Mouse (Mus musculus) embryonic facial prominence, embryonic 15.5 days (tissue): ENCODE data around the gene Tmed3. TPM values are rescaled to one million over a fixed set of nuclear protein-coding genes. Genes with fewer than 3 reads are reported as not detected.
A peak's percentile ranks its signal among the peaks of the same experiment; 100 is the strongest.

Experiments
- ATAC-seq: fragments of 200-750 bp; cut with Nextera tagmentation; 2 replicates; pipeline ENCODE4 v1.8.0; 2017; ENCODE audit warnings: low read depth, moderate TSS enrichment; ENCODE audit not compliant: insufficient number of reproducible peaks, low FRiP score, low TSS enrichment
- H3K27ac ChIP-seq: fragments of 300-500 bp; sonication (generic); replicated peaks from 2 replicates; pipeline ENCODE4 v1.5.1; 2015; ENCODE audit warnings: mild to moderate bottlenecking, inconsistent platforms
- H3K27me3 ChIP-seq: fragments of 300-500 bp; sonication (generic); 2 replicates; pipeline ENCODE4 v1.6.1; 2015; ENCODE audit warnings: inconsistent platforms
- H3K36me3 ChIP-seq: fragments of 300-500 bp; sonication (generic); 2 replicates; pipeline ENCODE4 v1.6.1; 2015; ENCODE audit warnings: mild to moderate bottlenecking, inconsistent platforms
- H3K4me1 ChIP-seq: fragments of 300-500 bp; sonication (generic); 2 replicates; pipeline ENCODE4 v1.6.1; 2015; ENCODE audit warnings: inconsistent platforms
- H3K4me2 ChIP-seq: fragments of 300-500 bp; sonication (generic); replicated peaks from 2 replicates; pipeline ENCODE4 v1.6.1; 2015; ENCODE audit warnings: mild to moderate bottlenecking, inconsistent platforms
- H3K4me3 ChIP-seq: fragments of 300-500 bp; sonication (generic); replicated peaks from 2 replicates; pipeline ENCODE4 v1.5.1; 2015; ENCODE audit warnings: mild to moderate bottlenecking, inconsistent platforms
- H3K9ac ChIP-seq: fragments of 300-500 bp; sonication (generic); 2 replicates; pipeline ENCODE4 v1.6.1; 2015; ENCODE audit warnings: inconsistent platforms
- H3K9me3 ChIP-seq: fragments of 300-500 bp; sonication (generic); replicated peaks from 2 replicates; pipeline ENCODE4 v1.6.1; 2016; ENCODE audit warnings: inconsistent platforms
- WGBS: fragments of 180-500 bp; shearing (Covaris S2); methylation state at CpG from one replicate; pipeline ENCODE4 v1.1.7; 2015; 5-methylcytosine and 5-hydroxymethylcytosine counted together
- polyA plus RNA-seq: library from polyadenylated mRNA; unstranded; fragments of >200 nt; fragmentation: Nextera tagmentation; extraction: Ambion mirVana; gene quantifications from 2 replicates; pipeline ENCODE4 v1.2.1, GENCODE M21; 2015

The Tmed3 gene
- 148 and 157 TPM in 2 replicates for polyA plus RNA-seq

GRCm38 (mm10) chr9:89704265-89705196 is at the start of gene Tmed3:
Tmed3 (minus strand) TSS chr9:89705068.
- Histone ChIP-seq H3K9me3 (no peaks in the 10 kb centered on the region), H3K4me1 (peaks cover 8% of the 10 kb centered on the region), H3K4me3 (peak within 1 kb of the TSS; percentile 69), H3K27me3 (no peaks in the 10 kb centered on the region; the same call in 1 of the 2 replicates), H3K4me2 (peak within 1 kb of the TSS; percentile 81), H3K27ac (peak within 1 kb of the TSS; percentile 85), H3K9ac (peak within 1 kb of the TSS; percentile 86), H3K36me3 (peaks cover 29% of the 10 kb centered on the region)
- ATAC-seq = peak; percentile 98
- 3% methylated on average over 51 of the region's 52 CpGs for WGBS

GRCm38 (mm10) chr9:89740041-89740440 is 35.2 kb upstream of the Tmed3 start:
- Histone ChIP-seq H3K36me3 (no peaks in the 10 kb centered on the region), H3K27ac (no peak overlapping the region), H3K9me3 (no peaks in the 10 kb centered on the region), H3K27me3 (peaks cover 20% of the 10 kb centered on the region), H3K4me3 (no peak overlapping the region), H3K9ac (no peak overlapping the region), H3K4me2 (no peak overlapping the region), H3K4me1 (no peaks in the 10 kb centered on the region)
- ATAC-seq = no peak

- peaks cover 20% of the 10 kb centered on the region for H3K27me3 ChIP-seq
- H3K4me2 ChIP-seq = no peak within 1 kb of the TSS
- 2% methylated on average over 8 of the region's 8 CpGs for WGBS
- H3K9me3 ChIP-seq = no peaks in the 10 kb centered on the region
- H3K4me1 ChIP-seq = no peaks in the 10 kb centered on the region
- no peaks in the 10 kb centered on the region for H3K36me3 ChIP-seq
- H3K27ac ChIP-seq = no peak within 1 kb of the TSS
- no peak within 1 kb of the TSS for H3K4me3 ChIP-seq
- no peak within 1 kb of the TSS for H3K9ac ChIP-seq
- no peak for ATAC-seq
Observed at GRCm38 (mm10) chr9:89738295-89738694, 33.4 kb upstream of the Tmed3 start, which contains the start of gene Ankrd34c. Ankrd34c (minus strand) TSS chr9:89738475.

GRCm38 (mm10) chr9:89737888-89738287 is 33.0 kb upstream of the Tmed3 start:
- WGBS = 7% methylated on average over 6 of the region's 6 CpGs
- no peak for ATAC-seq

DNA sequence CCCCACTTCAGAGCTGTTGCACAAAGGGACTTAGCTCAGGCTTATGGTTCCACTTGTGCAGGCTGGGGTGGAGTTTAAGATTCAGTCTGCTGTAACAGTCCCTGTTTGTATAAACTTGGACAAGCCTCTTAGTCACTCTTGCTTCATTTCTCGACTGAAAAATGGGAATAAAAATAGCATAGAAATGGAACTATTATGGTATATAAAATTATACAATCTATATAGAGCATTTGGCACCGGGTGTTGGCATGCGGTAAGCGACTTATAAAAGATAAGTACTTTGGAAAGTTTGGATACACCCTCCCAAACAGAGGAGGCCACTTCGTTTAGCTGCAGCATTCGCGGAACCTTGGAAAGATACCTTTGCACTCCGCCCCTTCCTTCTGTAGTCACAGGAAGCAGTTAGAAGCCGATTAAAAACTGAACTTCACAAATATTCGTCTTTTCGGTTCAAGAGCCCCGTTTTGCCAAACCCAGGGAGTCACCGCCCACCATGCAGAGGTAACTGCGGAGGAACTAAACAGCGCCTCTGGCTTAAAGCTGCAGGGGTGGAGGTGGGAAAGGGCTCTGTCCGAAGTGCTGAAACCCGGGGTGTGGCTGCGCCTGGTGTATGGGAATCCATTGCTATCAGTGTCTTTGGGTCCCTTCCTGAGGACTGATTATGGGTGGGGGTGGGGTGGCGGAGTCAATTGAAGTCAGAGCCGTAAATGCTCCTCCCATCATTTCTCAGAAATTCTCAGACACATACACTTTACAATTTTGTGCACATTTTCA is 32.3 kb upstream of the Tmed3 start:
- no peak overlapping the region for H3K4me2 ChIP-seq
- 7% methylated on average over 20 of the region's 20 CpGs for WGBS
- ATAC-seq = no peak

More at GRCm38 (mm10) chr9:89737888-89738287, 33.0 kb upstream of the Tmed3 start:
- Histone ChIP-seq H3K4me2 (no peak overlapping the region), H3K27me3 (peaks cover 20% of the 10 kb centered on the region), H3K9me3 (no peaks in the 10 kb centered on the region), H3K9ac (no peak overlapping the region), H3K27ac (no peak overlapping the region), H3K4me1 (no peaks in the 10 kb centered on the region), H3K4me3 (no peak overlapping the region), H3K36me3 (no peaks in the 10 kb centered on the region)

GRCm38 (mm10) chr9:89706906-89707305 is 2.0 kb upstream of the Tmed3 start:
- WGBS = 24% methylated on average over 4 of the region's 4 CpGs
- H3K36me3 ChIP-seq = peaks cover 7% of the 10 kb centered on the region; the same call in 1 of the 2 replicates
- H3K9ac ChIP-seq = no peak overlapping the region
- H3K4me2 ChIP-seq = no peak overlapping the region
- peaks cover 8% of the 10 kb centered on the region for H3K4me1 ChIP-seq
- no peak overlapping the region for H3K4me3 ChIP-seq
- ATAC-seq = no peak
- no peak overlapping the region for H3K27ac ChIP-seq
- no peaks in the 10 kb centered on the region; the same call in none of the 2 replicates for H3K27me3 ChIP-seq
- no peaks in the 10 kb centered on the region for H3K9me3 ChIP-seq

More for the DNA sequence above, 32.3 kb upstream of the Tmed3 start:
- no peaks in the 10 kb centered on the region for H3K4me1 ChIP-seq
- no peak overlapping the region for H3K9ac ChIP-seq
- peaks cover 20% of the 10 kb centered on the region for H3K27me3 ChIP-seq
- no peak overlapping the region for H3K4me3 ChIP-seq
- H3K9me3 ChIP-seq = no peaks in the 10 kb centered on the region
- no peaks in the 10 kb centered on the region for H3K36me3 ChIP-seq
- no peak overlapping the region for H3K27ac ChIP-seq

GRCm38 (mm10) chr9:89705197-89705533 is 297 bp upstream of the Tmed3 start:
- ATAC-seq = 0 out of 2 replicates have a peak, but pooled peaks have one; percentile 8
- no peaks in the 10 kb centered on the region; the same call in 1 of the 2 replicates for H3K27me3 ChIP-seq
- peak overlapping the region; percentile 86 for H3K9ac ChIP-seq
- no peaks in the 10 kb centered on the region for H3K9me3 ChIP-seq
- H3K4me2 ChIP-seq = peak overlapping the region; percentile 81
- H3K36me3 ChIP-seq = peaks cover 23% of the 10 kb centered on the region
- H3K4me3 ChIP-seq = peak overlapping the region; percentile 69
- peaks cover 8% of the 10 kb centered on the region for H3K4me1 ChIP-seq
- 10% methylated on average over 10 of the region's 10 CpGs for WGBS
- H3K27ac ChIP-seq = peak overlapping the region; percentile 85

- WGBS = 93% methylated on average over 2 of the region's 2 CpGs
- H3K4me1 ChIP-seq = peaks cover 8% of the 10 kb centered on the region
- H3K4me2 ChIP-seq = no peak overlapping the region
- H3K27ac ChIP-seq = no peak overlapping the region
- no peak overlapping the region for H3K4me3 ChIP-seq
- no peak for ATAC-seq
- H3K36me3 ChIP-seq = peaks cover 40% of the 10 kb centered on the region
- H3K27me3 ChIP-seq = no peaks in the 10 kb centered on the region
- no peak overlapping the region for H3K9ac ChIP-seq
- H3K9me3 ChIP-seq = no peaks in the 10 kb centered on the region
Observed at GRCm38 (mm10) chr9:89700910-89701457, 3.9 kb downstream of the Tmed3 start.

DNA sequence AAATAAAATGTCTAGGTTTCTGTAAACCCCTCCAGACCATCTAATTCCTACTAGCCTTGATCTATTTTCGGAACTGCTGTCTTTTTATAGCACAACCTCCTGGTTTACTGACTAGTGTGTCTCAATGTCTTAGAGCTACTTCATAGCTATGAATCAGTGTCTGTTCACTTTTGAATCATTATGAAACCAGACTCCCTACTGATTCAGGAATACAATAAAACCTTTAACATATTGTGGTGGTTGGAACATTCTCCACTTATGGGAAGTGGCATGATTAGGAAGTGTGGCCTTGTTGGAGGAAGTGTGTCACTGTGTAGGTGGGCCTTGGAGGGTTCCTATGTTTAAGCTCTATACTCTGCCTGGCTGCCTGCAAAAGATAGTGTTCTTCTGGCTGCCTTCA is 9.7 kb downstream of the Tmed3 start:
- Histone ChIP-seq H3K27me3 (no peaks in the 10 kb centered on the region), H3K4me1 (no peaks in the 10 kb centered on the region), H3K9ac (no peak overlapping the region), H3K4me3 (no peak overlapping the region), H3K36me3 (peaks cover 17% of the 10 kb centered on the region; the same call in 1 of the 2 replicates), H3K27ac (no peak overlapping the region), H3K4me2 (no peak overlapping the region), H3K9me3 (no peaks in the 10 kb centered on the region)
- WGBS = 81% methylated on average over 1 of the region's 1 CpGs
- ATAC-seq = no peak

DNA sequence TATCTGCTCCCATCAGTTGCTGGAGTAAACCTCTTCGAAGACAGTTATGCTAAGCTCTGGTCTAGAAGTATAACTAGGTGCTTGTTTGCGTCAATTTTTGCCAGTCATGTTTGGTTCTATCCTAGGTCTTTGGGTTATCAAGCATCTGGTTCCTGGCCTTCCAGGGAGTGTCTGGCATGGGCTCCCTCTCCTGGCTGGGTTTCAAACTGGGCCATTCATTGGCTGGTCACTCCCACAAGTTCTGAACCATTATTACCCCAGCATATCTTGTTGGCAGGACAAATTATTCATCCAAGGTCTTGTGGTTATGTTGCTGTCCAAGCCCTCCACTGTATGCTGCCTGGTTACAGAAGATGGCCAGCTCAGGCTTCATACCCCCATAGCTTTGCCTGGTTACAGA is 11.2 kb downstream of the Tmed3 start:
- H3K9ac ChIP-seq = no peak overlapping the region
- no peaks in the 10 kb centered on the region for H3K4me1 ChIP-seq
- H3K4me2 ChIP-seq = no peak overlapping the region
- no peak overlapping the region for H3K27ac ChIP-seq
- H3K36me3 ChIP-seq = peaks cover 2% of the 10 kb centered on the region; the same call in 1 of the 2 replicates
- 97% methylated on average over 2 of the region's 2 CpGs for WGBS
- no peak overlapping the region for H3K4me3 ChIP-seq
- no peak for ATAC-seq
- no peaks in the 10 kb centered on the region for H3K9me3 ChIP-seq
- H3K27me3 ChIP-seq = no peaks in the 10 kb centered on the region

DNA sequence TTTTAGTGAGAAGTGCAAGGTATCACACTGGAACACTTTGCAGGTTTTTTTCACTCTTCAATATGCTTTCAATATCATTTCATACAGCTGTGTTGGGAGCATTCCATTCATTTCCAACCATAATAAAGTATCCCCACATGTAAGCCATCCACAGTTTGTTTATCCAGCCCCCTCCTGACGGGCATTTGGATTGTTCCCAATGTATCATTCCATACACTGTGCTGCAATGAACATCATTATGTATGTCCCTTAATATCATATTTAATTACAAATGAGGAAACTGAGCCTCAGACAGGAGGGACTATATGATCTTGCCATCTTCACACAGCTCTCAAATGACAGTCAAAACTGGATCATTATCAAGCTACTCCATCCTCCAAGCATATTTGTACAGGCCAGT is 15.7 kb downstream of the Tmed3 start:
- H3K4me2 ChIP-seq = no peak overlapping the region
- no peaks in the 10 kb centered on the region for H3K9me3 ChIP-seq
- no peak overlapping the region for H3K4me3 ChIP-seq
- H3K9ac ChIP-seq = no peak overlapping the region
- ATAC-seq = no peak
- no peak overlapping the region for H3K27ac ChIP-seq
- H3K4me1 ChIP-seq = no peaks in the 10 kb centered on the region
- WGBS = 27% methylated on average over 1 of the region's 1 CpGs
- H3K27me3 ChIP-seq = no peaks in the 10 kb centered on the region
- H3K36me3 ChIP-seq = no peaks in the 10 kb centered on the region
